Mouse (Mus musculus): ENCODE data around the gene Atp6v0a1.

- no peak for TF ChIP-seq POLR2A (IDR thresholded peaks at IDR 0.05; ENCODE audit: insufficient read depth, low read depth, low read length)
- TF ChIP-seq CTCF (IDR thresholded peaks at IDR 0.05; ENCODE audit: insufficient read depth, low read depth, low read length), result no peak
Measured at GRCm38 (mm10) chr11:101033856-101034500, 24.7 kb downstream of the Atp6v0a1 start.
